Mouse (Mus musculus): ENCODE data around the gene Ppp1r9a.

- no peak for TF ChIP-seq CTCF (IDR thresholded peaks at IDR 0.05; ENCODE audit: borderline replicate concordance, insufficient read depth, low read depth, low read length)
- TF ChIP-seq POLR2A (IDR thresholded peaks at IDR 0.05; ENCODE audit: borderline replicate concordance, insufficient read depth, low read length) = no peak
Measured at GRCm38 (mm10) chr6:5174179-5174812, 271.6 kb downstream of the Ppp1r9a start.

Measured in cerebellum, adult 2 months (tissue).